Mouse (Mus musculus): ENCODE data around the gene Atxn7l2.

DNA sequence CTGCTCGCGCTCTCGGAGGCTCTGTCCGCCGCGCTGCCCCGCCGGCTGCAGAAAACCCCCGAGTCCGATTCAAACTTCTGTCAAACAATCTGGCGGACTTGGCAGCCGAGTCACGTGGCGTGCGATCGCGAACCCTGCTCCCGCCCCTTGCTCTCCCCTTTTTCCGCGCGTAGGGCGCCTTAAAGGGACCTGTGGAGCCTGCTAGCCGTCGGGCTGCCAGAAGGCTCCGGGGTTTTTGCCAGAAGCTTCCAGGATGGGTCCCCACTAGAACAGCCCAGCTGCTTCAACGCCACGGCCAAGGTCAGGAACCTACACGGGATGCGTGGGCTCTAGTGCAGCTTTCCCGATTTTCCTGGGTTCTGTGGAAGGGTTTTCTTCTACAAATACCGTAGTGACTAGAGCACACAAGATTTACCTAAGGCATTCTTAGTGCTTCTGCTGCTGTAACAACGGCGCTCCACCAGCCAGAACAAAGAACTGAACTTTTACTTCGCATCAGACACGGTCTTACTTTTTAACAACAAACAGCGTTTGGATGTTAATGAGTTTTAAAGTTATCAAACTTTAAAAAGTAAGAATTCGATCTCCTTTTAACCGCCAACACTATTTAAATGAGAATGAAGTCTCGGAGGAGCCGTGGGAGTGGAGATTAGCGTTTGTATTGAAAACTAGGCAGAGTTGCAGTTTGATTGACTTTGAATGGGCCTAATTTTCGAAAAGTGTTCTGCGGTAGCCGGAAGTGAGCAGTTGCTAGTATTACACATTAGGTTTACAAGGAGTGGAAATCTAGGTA lies 16.0 kb upstream of the Atxn7l2 start, which contains the start of gene Sypl2:
- TF ChIP-seq POLR2A (IDR thresholded peaks at IDR 0.05; ENCODE audit: extremely low read depth, insufficient read depth, low read length) (no peak), CTCF (IDR thresholded peaks at IDR 0.05; ENCODE audit: low read depth, low read length) (no peak)
